Mouse (Mus musculus): ENCODE data around the gene Pomp.

Pomp gene

DNA sequence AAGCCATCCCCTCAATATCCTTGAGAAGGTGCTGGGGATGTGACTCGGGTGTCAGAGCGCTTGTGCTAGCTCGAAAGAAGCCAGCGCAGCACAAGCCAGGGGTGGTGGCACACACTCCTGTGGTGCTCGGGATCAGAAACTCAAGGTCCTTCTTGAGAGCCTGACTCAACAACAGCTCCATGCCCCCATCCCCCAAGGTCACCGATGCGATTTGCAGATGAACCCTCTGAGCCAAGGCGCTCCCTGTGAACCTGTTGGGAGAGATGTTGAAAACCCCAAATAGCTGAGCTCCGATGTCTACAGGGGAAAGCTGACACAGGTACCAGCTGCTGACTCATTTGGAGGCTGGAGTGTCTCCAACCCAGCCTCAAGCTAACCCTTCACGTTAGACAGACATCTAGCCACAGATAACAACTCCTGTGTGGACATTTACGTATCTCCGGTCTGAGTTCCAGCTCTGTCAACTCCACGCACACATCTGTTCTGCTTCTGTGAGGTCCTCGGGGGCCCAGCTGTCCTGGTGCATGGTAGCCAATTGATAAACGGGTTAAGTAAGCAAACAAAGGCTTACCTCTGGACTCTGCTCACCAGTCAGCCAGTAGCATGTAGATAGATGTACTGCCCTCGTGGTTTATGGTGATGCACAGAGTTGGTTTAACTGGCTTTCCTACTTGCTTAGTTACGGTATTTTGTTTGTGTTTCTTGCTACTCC lies 19.9 kb downstream of the Pomp start:
- no peak for TF ChIP-seq GATA4 (IDR thresholded peaks at IDR 0.05; ENCODE audit: insufficient replicate concordance, low read length)

DNA sequence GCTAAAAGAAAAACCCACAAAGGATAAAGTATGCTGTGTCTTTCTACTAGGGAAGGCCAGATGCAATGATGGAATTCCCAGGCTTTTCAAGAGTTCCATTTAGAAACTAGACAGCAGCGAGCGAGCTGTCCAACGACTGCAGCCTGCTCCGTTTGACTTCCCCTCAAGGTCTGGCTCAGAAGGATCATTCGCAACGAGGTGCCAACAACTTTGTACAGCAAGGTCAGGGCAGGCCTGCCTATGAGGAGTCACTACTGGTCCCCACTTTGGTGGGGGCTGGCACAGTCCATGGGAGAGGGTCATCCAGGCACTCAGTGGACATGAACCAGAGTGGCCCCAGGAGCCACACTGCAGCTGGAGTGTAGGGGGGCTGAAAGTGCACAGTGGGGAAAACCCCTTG lies 23.3 kb downstream of the Pomp start:
- no peak for TF ChIP-seq GATA4 (IDR thresholded peaks at IDR 0.05; ENCODE audit: insufficient replicate concordance, low read length)

DNA sequence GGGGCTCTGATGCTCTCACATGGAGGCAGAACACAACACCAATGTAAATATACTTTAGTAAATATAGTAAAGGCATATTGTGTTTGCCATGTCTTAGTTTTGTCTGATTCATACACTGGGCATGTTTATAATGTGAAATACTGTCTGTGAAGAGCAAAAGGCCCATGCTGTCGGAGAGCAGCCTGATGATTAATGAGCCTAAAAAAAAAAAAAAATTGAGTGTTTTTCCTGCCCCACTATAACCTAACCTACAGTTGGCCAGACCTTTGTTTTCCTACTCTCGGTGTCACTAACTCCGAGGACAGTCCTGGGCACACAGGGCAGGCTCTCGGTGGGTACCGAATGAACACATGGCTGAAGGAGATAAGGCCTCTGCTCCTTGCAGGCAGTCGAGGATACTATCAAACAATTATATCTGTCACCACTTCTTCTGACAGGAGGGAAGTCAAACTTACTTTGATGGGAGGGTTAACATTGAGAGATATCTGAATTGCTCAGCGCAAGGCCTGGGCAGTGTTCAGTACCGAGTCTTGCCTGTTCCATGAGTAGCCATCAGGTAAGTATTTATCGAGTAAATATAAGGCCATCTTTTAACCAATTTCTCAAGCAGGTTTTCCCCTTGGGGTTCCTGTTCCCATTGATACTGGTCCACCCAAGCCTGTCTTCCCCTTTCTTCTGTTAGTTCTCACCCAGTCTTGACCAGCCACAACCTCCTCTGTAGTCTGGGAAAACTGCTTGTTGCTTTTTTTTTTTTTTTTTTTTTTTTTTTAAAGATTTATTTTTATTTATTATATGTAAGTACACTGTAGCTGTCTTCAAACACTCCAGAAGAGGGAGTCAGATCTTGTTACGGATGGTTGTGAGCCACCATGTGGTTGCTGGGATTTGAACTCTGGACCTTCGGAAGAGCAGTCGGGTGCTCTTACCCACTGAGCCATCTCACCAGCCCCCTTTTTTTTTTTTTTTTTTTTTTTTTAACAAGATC lies 28.3 kb downstream of the Pomp start:
- no peak for TF ChIP-seq GATA4 (IDR thresholded peaks at IDR 0.05; ENCODE audit: insufficient replicate concordance, low read length)

DNA sequence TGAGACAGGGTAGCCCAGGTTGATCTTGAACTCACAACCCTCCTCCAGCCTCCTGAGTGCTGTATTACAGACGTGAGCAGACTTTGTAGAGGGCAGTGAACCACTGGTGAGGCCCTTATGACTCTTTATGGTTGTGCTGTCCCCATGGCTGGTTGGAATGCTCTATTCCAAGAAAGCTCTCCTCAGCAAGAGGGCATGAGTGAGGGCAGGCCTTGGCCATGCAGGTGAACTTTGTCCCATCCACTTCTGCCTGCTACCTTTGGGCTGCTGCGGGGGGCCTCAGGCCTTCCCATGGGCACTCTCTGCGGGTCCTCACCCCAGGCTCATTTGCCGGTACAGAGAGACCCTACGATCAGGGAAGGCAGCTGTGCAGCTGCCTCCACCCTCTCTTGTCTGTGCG lies 32.5 kb downstream of the Pomp start:
- TF ChIP-seq GATA4 (IDR thresholded peaks at IDR 0.05; ENCODE audit: insufficient replicate concordance, low read length), result no peak

DNA sequence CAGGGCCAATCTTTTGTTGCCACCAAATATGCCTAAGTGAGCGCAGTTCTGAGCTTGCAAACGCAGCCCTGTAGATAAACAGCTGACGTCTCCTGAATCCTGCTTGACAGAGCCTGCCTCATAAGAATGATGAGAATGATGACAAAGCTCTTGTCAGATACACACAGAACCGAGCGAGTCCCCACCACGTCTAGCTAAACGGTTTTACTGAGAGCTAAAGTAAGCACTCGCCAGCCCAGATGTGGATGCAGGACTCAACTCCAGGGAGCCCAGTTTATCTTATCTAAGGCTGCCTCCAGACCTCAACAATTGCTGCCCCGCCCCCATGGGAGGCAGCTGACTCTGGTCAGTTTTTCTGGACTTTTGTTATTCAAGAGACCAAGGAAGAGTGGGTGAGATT lies 32.9 kb downstream of the Pomp start:
- peak; percentile 46; the same call in 1 of the 2 replicates for TF ChIP-seq GATA4 (IDR thresholded peaks at IDR 0.05; ENCODE audit: insufficient replicate concordance, low read length)

DNA sequence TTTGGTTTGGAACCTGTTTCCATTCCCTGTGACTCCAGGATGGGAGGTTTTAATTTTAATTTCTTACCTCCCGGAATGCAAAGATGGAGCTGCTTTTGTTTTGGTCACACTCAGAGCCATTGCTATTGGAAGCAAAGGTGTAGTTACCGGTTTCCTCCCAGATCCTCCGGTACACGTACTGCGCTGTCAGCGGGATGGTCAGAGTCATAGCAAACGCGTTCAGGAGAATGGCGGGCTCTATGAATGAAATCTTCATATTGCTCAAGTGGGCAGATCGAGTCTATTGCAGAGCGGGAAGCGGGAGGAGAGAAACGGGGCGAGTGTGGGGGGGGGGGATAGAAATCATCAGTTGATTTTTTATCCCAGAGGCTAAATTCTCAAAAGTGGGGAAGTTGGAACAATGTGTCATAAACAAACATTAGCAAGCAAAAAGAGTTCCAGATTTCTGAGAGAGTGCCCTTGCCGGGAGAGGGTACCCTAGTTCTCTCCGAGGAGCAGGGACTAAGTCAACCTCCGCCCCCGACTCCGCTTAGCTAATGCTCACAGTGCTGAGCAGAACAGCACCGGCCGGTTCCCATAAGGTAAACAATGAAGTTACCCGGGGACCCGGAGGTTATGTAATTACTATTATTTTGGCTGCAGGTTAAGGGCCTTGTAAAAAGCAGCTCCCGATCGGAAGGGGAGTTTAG lies 33.6 kb downstream of the Pomp start:
- no peak for TF ChIP-seq GATA4 (IDR thresholded peaks at IDR 0.05; ENCODE audit: insufficient replicate concordance, low read length)

DNA sequence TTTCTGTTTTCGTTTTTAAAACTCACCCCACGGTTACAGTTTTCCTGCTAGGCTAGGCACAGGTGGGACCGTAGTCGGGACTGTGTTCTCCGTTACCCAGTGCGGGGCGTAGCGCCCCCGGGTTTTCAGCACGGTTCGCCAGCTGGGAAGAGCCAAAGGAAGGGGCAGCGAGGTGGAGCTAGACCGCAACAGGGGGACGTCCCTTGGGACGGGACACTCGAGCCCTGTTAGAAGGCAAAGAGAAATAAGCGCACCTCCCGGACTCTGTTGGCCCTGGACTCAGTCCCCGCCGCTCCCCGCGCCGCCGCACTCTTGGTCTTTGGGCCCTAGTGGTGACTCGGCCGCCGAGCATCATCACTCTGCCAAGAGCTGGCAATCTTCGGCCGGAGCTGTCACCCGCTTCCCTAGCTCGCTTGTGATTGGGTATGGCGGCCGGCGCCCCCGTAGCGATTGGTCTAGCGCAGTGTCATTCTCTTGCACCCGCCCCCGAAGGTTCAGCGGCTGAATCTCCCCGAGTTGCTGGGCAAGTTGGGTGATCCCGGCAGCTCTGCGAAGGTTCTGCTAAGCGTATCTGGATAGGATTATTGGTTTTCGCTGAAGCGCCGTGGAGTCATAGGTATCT lies 34.3 kb downstream of the Pomp start, which contains the start of gene Slc46a3:
Gene Slc46a3 (minus strand): TSS at position 361 of the 622 bp plus-strand sequence.
- TF ChIP-seq GATA4 (IDR thresholded peaks at IDR 0.05; ENCODE audit: insufficient replicate concordance, low read length), result peak; percentile 26; the same call in 1 of the 2 replicates

DNA sequence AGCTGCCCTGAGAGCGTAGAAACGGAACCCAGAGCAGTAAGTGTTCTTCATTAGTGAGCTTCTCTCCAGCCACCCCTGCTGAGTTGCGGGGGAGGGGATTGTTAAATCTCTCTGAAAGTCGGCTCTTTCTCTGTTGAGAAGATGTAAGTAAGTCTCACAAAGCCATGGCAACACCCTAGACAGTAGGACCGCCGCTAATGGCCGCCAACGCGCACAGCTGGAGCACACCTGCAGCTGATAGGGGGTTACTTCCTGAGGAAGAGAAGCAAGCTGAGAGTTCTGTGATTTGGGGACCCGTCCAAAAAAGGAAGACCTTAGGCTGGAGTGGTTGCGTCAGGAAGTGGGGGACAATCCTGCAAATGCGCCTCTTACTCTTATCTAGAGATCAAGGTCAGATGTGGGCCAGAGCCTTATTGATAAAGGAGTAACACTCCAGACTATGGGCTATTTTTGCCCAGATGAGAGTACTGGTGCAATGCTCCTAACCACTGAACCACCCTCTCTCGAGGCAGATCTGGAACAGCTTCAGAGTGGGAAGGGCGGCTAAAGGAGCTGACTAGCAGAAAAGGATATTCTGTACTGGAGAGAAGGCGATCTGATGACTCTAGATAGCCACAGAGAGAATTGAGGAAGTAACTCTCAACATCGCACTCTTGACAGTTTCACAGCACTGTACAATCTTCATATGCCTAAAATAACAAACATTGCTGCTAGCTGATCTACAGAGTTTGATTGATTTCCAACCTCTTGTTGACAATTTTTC lies 35.4 kb downstream of the Pomp start:
- no peak for TF ChIP-seq GATA4 (IDR thresholded peaks at IDR 0.05; ENCODE audit: insufficient replicate concordance, low read length)

DNA sequence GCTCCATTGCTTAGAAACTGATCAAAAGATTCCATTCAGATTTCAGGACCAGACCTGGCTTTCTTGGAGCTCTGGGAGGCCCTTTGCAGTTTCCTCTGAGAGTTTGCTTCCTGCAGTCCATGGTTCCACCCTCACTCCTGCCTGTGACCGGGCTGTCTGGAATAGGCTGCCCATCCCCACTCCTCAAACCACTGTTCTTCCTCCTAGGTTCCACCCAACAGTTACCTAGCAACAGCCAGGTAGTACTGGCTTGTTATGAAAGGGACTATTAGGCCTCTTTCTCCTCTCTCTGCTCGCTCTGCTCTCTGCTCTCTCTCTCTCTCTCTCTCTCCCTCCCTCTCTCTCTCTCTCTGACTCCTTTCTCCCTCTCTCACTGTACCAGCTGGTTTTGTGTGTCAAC lies 38.0 kb downstream of the Pomp start:
- TF ChIP-seq GATA4 (IDR thresholded peaks at IDR 0.05; ENCODE audit: insufficient replicate concordance, low read length), result no peak

DNA sequence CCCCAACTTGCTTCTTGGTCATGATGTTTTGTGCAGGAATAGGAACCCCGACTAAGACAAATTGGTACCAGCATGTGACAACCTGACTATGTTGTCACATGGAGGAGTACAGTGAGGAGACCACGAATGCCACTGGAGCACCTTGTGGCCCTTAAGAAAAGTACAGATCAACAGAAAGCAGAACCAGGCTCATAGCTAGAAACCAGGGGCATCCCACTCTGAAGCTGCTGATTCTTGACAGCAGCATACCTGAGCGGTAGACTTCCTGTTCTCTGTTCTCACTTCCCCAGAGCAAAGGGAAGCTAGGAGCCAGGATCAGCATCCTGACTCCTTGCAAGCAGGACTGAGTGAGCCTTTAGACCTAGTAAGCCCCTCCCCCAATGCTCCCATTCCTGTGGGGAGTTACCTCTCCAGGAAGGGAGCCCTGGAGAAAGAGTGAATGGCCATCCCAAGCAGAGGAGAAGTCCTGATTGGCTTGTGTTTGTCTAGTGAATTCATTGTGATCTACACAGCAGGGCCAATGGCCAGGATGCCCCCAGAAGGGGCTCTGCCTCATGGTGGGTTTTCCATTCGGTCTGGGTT lies 38.8 kb downstream of the Pomp start:
- TF ChIP-seq GATA4 (IDR thresholded peaks at IDR 0.05; ENCODE audit: insufficient replicate concordance, low read length), result no peak

DNA sequence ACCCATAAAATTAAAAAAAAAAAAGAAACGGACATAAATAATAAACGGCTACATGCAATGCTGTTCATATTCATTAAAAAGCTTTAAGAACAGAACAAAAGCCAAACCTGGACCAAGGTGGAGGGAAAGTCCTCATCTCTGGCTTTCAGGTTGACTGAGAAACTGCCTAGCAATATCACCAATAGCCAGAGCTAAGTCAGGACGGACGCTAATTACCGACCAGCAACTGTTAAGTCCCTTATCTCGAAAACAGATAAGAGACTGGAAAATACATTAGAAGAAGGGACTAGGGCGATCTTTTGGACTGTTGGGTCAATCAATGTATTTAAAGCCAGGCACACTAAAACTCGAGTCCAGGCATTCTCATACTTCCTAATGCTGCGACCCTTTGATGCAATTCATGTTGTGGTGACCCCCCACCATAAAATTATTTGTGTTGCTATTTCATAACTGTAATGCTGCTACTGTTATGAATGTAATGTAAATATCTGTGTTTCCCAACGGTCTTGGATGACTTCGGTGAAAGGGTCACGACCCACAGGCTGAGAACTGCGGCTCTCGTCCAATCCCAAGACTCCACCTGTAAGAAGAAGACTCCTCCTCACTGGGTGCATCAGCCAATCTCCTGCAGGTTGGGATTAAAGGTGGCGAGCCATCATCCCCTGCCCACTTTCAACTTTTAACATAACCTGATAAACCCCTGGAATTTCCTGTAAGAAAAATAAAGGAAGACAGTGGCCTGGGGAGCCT lies 41.9 kb downstream of the Pomp start:
- peak; percentile 24; the same call in 1 of the 2 replicates for TF ChIP-seq GATA4 (IDR thresholded peaks at IDR 0.05; ENCODE audit: insufficient replicate concordance, low read length)

DNA sequence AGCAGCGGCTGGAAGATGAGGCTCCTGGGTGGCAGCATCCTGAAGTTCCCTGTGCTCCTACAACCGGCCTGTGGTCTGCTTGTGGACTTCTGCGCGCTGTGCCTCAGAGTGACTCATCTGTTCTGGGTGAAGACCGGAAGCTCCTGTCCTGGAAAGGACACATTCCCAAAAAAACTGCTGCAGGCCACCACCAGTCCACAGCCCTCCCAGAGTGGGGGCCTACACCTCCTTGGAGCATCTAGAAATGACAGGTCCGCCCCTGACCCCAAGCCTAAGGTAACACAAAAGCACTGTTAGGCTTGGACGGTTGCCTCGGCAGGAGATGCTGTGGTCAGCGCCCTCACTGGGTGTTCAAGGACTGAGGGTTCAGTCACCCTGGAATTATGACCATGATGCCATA lies 42.9 kb downstream of the Pomp start:
- TF ChIP-seq GATA4 (IDR thresholded peaks at IDR 0.05; ENCODE audit: insufficient replicate concordance, low read length), result no peak

DNA sequence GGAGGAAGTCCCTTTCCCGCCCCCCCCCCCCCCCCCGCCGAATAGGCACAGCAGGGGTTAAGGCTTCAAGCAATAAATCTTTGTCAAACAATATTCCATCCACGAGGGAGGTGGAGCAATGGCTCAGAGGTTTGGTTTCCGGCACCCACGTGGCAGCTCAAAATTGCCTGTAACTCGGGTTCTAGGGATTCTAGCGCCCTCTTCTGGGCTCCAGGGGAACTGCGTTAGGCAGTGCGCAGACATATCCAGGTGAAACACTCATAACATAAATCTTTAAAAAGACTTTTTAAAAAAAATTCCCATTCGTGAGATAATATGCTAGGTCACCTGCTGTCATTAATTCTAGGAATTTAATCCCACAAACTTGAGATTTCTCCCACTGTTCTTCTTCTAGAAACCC lies 46.9 kb downstream of the Pomp start:
- TF ChIP-seq GATA4 (IDR thresholded peaks at IDR 0.05; ENCODE audit: insufficient replicate concordance, low read length), result no peak
